Mouse (Mus musculus) embryonic facial prominence, embryonic 10.5 days (tissue): Measurements from ENCODE around the gene Tex48. TPM values are rescaled to one million over a fixed set of nuclear protein-coding genes. Genes with fewer than 3 reads are reported as not detected.

Source experiments
- DNase-seq: peaks from one replicate; pipeline ENCODE4 v3.0.0-alpha.2; 2017; ENCODE audit warnings: low spot score
- H3K27ac ChIP-seq: fragments of 300-500 bp; sonication (generic); replicated peaks from 2 replicates; pipeline ENCODE4 v1.5.1; 2016; ENCODE audit warnings: mild to moderate bottlenecking
- H3K27me3 ChIP-seq: fragments of 300-500 bp; sonication (generic); replicated peaks from 2 replicates; pipeline ENCODE4 v1.6.1; 2016; ENCODE audit warnings: low read depth, mild to moderate bottlenecking; ENCODE audit not compliant: poor library complexity, severe bottlenecking
- H3K36me3 ChIP-seq: fragments of 300-500 bp; sonication (generic); replicated peaks from 2 replicates; pipeline ENCODE4 v1.6.1; 2016; ENCODE audit warnings: mild to moderate bottlenecking, moderate library complexity
- H3K4me1 ChIP-seq: fragments of 300-500 bp; sonication (generic); 2 replicates; pipeline ENCODE4 v1.6.1; 2016
- H3K4me3 ChIP-seq: fragments of 300-500 bp; sonication (generic); 2 replicates; pipeline ENCODE4 v1.5.1; 2016; ENCODE audit warnings: mild to moderate bottlenecking, moderate library complexity
- H3K9me3 ChIP-seq: fragments of 300-500 bp; sonication (generic); 2 replicates; pipeline ENCODE4 v1.6.1; 2016; ENCODE audit warnings: mild to moderate bottlenecking
- WGBS: fragments of 180-500 bp; shearing (Covaris S2); methylation state at CpG from one replicate; pipeline ENCODE4 v1.1.7; 2016; 5-methylcytosine and 5-hydroxymethylcytosine counted together
- polyA plus RNA-seq: library from polyadenylated mRNA; unstranded; fragments of >200 nt; fragmentation: Nextera tagmentation; extraction: Ambion mirVana; gene quantifications from 2 replicates; pipeline ENCODE4 v1.2.1, GENCODE M21; 2016

The Tex48 gene
- polyA plus RNA-seq, 1 experiment from 2014 or later = not detected

- Histone ChIP-seq H3K4me3 (no peak overlapping the region), H3K36me3 (no peaks in the 10 kb centered on the region), H3K27me3 (no peaks in the 10 kb centered on the region), H3K4me1 (no peaks in the 10 kb centered on the region), H3K27ac (no peak overlapping the region), H3K9me3 (no peaks in the 10 kb centered on the region)
- 87% methylated on average over 8 of the region's 8 CpGs for WGBS
- DNase-seq = no peak
Observed at GRCm38 (mm10) chr4:63627111-63627510, 4.9 kb upstream of the Tex48 start.

- Histone ChIP-seq H3K4me3 (no peak overlapping the region), H3K27ac (no peak overlapping the region), H3K9me3 (no peaks in the 10 kb centered on the region), H3K27me3 (no peaks in the 10 kb centered on the region), H3K4me1 (no peaks in the 10 kb centered on the region), H3K36me3 (no peaks in the 10 kb centered on the region)
- 72% methylated on average over 3 of the region's 3 CpGs for WGBS
- no peak for DNase-seq
Observed at GRCm38 (mm10) chr4:63625563-63626080, 3.4 kb upstream of the Tex48 start.

GRCm38 (mm10) chr4:63621861-63622260 is 367 bp downstream of the Tex48 start:
- H3K4me1 ChIP-seq = no peaks in the 10 kb centered on the region
- H3K27me3 ChIP-seq = no peaks in the 10 kb centered on the region
- 80% methylated on average over 2 of the region's 2 CpGs for WGBS
- no peaks in the 10 kb centered on the region for H3K9me3 ChIP-seq
- H3K27ac ChIP-seq = no peak overlapping the region
- no peaks in the 10 kb centered on the region for H3K36me3 ChIP-seq
- DNase-seq = no peak
- H3K4me3 ChIP-seq = no peak overlapping the region

- Histone ChIP-seq H3K4me3 (no peak overlapping the region), H3K27me3 (no peaks in the 10 kb centered on the region), H3K36me3 (no peaks in the 10 kb centered on the region), H3K9me3 (no peaks in the 10 kb centered on the region), H3K27ac (no peak overlapping the region), H3K4me1 (no peaks in the 10 kb centered on the region)
- 81% methylated on average over 7 of the region's 7 CpGs for WGBS
- no peak for DNase-seq
Observed at GRCm38 (mm10) chr4:63608391-63608790, 13.8 kb downstream of the Tex48 start.

- Histone ChIP-seq H3K36me3 (no peaks in the 10 kb centered on the region), H3K9me3 (no peaks in the 10 kb centered on the region), H3K4me1 (no peaks in the 10 kb centered on the region), H3K4me3 (no peak overlapping the region), H3K27me3 (no peaks in the 10 kb centered on the region), H3K27ac (no peak overlapping the region)
- no peak for DNase-seq
- WGBS = 75% methylated on average over 1 of the region's 1 CpGs
Observed at GRCm38 (mm10) chr4:63605968-63606367, 16.3 kb downstream of the Tex48 start.

GRCm38 (mm10) chr4:63605545-63605944 is 16.7 kb downstream of the Tex48 start:
- WGBS = 88% methylated on average over 3 of the region's 3 CpGs

GRCm38 (mm10) chr4:63604945-63605344 is 17.3 kb downstream of the Tex48 start, which contains the start of gene Gm11213:
Gene Gm11213 (minus strand): TSS chr4:63605261.
- H3K27me3 ChIP-seq = no peaks in the 10 kb centered on the region
- H3K36me3 ChIP-seq = no peaks in the 10 kb centered on the region
- H3K4me1 ChIP-seq = no peaks in the 10 kb centered on the region
- 77% methylated on average over 3 of the region's 3 CpGs for WGBS
- DNase-seq = no peak
- H3K4me3 ChIP-seq = no peak within 1 kb of the TSS
- no peak within 1 kb of the TSS for H3K27ac ChIP-seq
- H3K9me3 ChIP-seq = no peaks in the 10 kb centered on the region

More at GRCm38 (mm10) chr4:63605545-63605944, 16.7 kb downstream of the Tex48 start:
- H3K9me3 ChIP-seq = no peaks in the 10 kb centered on the region
- H3K27ac ChIP-seq = no peak overlapping the region
- no peak overlapping the region for H3K4me3 ChIP-seq
- DNase-seq = no peak
- no peaks in the 10 kb centered on the region for H3K36me3 ChIP-seq
- H3K27me3 ChIP-seq = no peaks in the 10 kb centered on the region
- no peaks in the 10 kb centered on the region for H3K4me1 ChIP-seq

- Histone ChIP-seq H3K27ac (no peak overlapping the region), H3K36me3 (no peaks in the 10 kb centered on the region), H3K27me3 (no peaks in the 10 kb centered on the region), H3K4me3 (no peak overlapping the region), H3K9me3 (no peaks in the 10 kb centered on the region), H3K4me1 (no peaks in the 10 kb centered on the region)
- DNase-seq = no peak
Observed at GRCm38 (mm10) chr4:63601263-63601662, 21.0 kb downstream of the Tex48 start.

- no peaks in the 10 kb centered on the region for H3K9me3 ChIP-seq
- H3K4me1 ChIP-seq = no peaks in the 10 kb centered on the region
- no peaks in the 10 kb centered on the region for H3K27me3 ChIP-seq
- H3K4me3 ChIP-seq = no peak overlapping the region
- H3K27ac ChIP-seq = no peak overlapping the region
- 86% methylated on average over 6 of the region's 6 CpGs for WGBS
- DNase-seq = no peak
- no peaks in the 10 kb centered on the region for H3K36me3 ChIP-seq
Observed at GRCm38 (mm10) chr4:63600786-63601185, 21.4 kb downstream of the Tex48 start.

- 96% methylated on average over 4 of the region's 4 CpGs for WGBS
- peaks cover 5% of the 10 kb centered on the region; the same call in 1 of the 2 replicates for H3K4me1 ChIP-seq
- H3K27ac ChIP-seq = no peak overlapping the region
Observed at GRCm38 (mm10) chr4:63596010-63596409, 26.2 kb downstream of the Tex48 start.

GRCm38 (mm10) chr4:63595259-63595658 is 27.0 kb downstream of the Tex48 start:
- Histone ChIP-seq H3K36me3 (no peaks in the 10 kb centered on the region), H3K4me3 (no peak overlapping the region), H3K27ac (no peak overlapping the region), H3K4me1 (peaks cover 5% of the 10 kb centered on the region; the same call in 1 of the 2 replicates), H3K9me3 (no peaks in the 10 kb centered on the region), H3K27me3 (no peaks in the 10 kb centered on the region)
- DNase-seq = no peak
- WGBS = 78% methylated on average over 10 of the region's 10 CpGs

More at GRCm38 (mm10) chr4:63596010-63596409, 26.2 kb downstream of the Tex48 start:
- DNase-seq = no peak
- no peak overlapping the region for H3K4me3 ChIP-seq
- no peaks in the 10 kb centered on the region for H3K36me3 ChIP-seq
- H3K27me3 ChIP-seq = no peaks in the 10 kb centered on the region
- no peaks in the 10 kb centered on the region for H3K9me3 ChIP-seq

- Histone ChIP-seq H3K4me1 (peaks cover 5% of the 10 kb centered on the region; the same call in 1 of the 2 replicates), H3K9me3 (no peaks in the 10 kb centered on the region), H3K27me3 (no peaks in the 10 kb centered on the region), H3K27ac (no peak overlapping the region), H3K36me3 (no peaks in the 10 kb centered on the region), H3K4me3 (no peak overlapping the region)
- no peak for DNase-seq
- WGBS = 84% methylated on average over 5 of the region's 5 CpGs
Observed at GRCm38 (mm10) chr4:63594459-63595110, 27.6 kb downstream of the Tex48 start.

- no peak overlapping the region for H3K4me3 ChIP-seq
- no peak for DNase-seq
- H3K27me3 ChIP-seq = no peaks in the 10 kb centered on the region
- H3K4me1 ChIP-seq = peaks cover 5% of the 10 kb centered on the region; the same call in 1 of the 2 replicates
- no peak overlapping the region for H3K27ac ChIP-seq
- H3K36me3 ChIP-seq = no peaks in the 10 kb centered on the region
- 88% methylated on average over 4 of the region's 4 CpGs for WGBS
- no peaks in the 10 kb centered on the region for H3K9me3 ChIP-seq
Observed at GRCm38 (mm10) chr4:63590538-63590937, 31.7 kb downstream of the Tex48 start.
